Mouse (Mus musculus) liver, postnatal 0 days (tissue): ENCODE data around the gene Kcna5.

Source experiments
- CTCF ChIP-seq: sonication (generic); IDR thresholded peaks from 2 replicates; pipeline ENCODE4 v1.5.1; 2016; ENCODE audit warnings: antibody characterized with exemption, low read depth
- EP300 ChIP-seq: IDR thresholded peaks from 2 replicates; pipeline ENCODE4 v1.6.1; 2016; ENCODE audit warnings: antibody characterized with exemption, low read depth, mild to moderate bottlenecking

DNA sequence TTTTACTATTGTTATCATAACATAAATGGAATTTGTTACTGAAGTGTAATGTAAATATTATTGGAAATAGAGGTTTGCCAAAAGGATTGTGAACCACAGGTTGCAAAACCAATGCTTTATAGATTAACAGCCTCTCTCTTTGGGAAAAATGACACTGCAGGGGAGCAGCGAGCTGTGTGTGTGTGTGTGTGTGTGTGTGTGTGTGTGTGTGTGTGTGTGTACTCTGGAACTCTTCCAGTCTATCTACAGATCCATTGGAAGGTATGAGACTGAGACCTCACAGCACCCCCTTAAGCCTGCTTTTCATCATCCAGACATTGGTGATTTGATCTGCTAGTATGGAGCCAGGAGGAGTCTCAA, 679 bp upstream of the Kcna5 start:
- no peak for TF ChIP-seq CTCF
- TF ChIP-seq EP300, result no peak
